Mouse (Mus musculus) ovary, postnatal 14 days (tissue): ENCODE data around the gene Olfr160.

Experiments
- DNase-seq: peaks from one replicate; pipeline ENCODE4 v3.0.0; 2022; ENCODE audit warnings: low spot score

Gene Olfr160

DNA sequence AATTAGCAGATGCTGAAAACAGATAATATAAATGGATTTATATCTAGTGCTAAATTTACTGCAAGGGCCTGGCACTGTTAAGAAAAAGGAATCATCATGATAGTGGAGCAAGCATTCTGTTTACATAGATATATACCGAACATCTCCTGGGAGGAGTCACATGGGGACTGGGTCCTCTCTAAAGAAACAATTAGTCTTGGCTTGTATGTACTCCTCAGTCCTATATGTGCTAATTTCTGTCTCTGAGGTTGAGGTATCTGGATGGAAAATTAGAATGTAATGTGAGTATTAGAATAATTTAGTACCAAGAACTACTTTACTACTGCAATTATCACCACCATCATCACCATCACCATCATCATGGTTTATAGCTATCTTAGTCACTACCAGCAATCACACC lies at the start of gene Olfr160:
Gene Olfr160, minus strand, starts transcription at position 101 of the 400 bp plus-strand sequence.
- DNase-seq = no peak

DNA sequence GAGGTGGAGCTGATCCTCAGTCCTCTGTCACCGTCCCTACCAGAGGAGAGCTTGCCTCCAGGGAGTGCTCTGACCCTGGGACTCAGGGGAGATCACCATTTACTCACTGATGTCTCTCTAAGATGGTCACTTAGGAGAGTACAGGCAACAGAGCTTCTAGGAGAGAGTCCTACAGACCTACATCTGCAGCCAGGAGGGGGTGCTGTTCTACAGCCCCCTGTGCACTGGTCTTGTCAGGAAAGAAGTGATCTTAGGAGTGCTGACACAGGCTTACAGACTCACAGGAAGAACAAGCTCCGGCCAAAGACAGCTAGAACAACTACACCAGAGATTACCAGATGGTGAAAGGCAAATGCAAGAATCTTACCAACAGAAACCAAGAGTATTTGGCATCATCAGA lies 46.5 kb upstream of the Olfr160 start:
- DNase-seq = no peak

DNA sequence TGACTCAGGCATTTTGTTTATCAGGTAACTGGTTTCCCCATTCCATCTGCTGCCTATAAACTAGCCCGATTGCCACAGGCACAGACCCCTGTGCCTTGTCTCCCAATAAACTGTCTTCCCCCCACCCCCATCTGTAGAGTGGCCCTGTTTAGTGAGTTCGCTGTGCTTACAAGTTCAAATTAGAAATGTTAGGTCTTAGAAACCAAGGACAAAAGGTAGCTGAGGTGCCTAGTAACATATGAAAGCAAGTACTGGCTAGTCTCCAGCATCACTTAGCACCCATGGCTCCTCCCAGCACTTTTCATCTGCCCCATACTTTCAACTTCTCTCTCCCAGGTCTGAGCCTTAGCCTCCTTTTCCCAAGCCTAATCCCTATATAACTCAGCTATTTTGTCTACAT lies 45.7 kb upstream of the Olfr160 start:
- DNase-seq = no peak

DNA sequence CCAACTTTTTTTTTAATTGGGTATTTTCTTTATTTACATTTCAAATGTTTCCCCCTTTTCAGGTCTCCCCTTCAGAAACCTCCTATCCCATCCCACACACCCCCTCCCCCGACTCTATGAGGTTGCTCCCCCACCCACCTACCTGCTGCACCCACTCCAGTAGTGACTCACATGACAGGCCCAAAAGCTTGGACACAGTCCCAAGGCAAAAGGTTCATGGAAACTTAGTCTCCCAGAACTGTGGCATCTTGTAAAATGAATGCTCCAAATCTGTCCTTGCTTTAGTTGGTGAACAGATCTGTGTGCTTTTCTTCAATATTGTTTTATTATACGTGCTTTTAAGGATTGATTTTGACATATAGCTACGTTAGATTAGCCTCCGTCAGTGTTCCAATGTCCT lies 36.0 kb upstream of the Olfr160 start:
- no peak for DNase-seq

DNA sequence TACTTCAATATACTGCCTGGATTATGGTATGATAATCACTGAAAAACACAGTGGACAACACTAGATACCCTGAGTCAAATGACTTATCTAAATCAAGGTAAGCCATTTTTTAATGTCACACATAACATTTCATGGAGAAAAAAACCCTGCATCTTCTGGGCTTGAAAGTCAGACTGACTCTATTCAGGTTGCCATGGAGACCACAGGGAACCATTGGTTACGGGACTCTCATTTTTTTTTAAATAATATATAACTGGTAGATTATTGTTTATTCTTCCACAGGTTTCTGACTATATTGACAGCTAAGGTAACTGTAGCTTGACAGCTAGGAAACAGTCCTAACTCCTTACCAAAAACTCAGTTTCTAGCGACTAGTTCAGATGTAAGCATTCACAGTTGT lies 35.4 kb upstream of the Olfr160 start:
- no peak for DNase-seq

DNA sequence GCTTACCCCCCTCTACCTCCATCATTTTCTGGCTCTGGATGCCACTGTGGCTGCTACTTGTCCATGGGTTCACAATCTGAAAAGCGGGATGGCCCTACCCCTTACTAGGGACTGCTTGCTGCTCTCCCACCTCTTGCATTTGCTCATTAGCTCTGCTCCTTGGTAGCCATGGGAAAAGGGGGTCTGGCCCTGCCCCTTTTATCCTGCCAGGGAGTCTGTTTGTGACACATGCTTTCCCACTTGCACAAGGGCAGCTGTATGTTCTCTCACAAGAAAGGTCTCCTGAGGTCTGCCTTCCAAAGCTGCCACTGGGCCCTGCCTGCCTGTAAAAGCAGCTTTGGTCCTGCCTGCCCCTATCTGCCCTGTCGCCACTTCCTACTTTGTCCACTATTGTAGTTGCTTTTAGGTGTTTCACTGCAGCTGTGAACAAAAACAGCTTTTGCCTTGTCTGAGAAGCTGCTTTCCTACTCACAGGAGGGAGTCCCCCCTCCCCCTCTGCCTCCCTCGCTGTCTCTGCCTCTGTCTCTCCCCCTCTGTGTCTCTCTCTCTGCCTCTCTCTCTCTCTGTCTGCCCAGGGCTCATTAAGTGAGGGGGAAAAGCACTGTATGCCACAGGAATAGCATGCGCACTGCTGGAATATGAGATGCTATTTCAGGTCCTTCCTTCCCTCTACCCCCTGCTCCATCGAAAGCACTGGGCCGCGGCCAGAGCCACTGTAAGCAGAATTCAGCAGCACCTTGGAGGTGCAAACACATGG lies 34.4 kb upstream of the Olfr160 start:
- no peak for DNase-seq

DNA sequence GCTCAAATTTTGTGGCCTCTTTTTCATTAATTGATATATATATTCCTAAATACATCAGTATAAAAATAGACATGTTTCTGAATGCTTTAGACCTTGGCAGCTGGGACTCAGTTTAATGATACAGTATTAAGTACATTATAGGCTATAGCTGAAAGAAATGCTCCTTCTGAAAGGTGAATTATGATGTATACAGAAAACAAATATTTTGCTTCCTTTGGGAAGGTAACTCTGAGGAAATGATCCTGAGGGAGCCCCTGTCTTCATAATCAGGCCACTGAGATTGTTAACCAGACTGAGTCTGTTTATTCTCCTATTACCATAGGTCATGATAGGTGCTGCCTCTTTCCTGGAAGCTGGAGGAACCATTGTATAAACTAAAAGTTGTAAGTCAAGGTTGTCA lies 28.8 kb upstream of the Olfr160 start, which contains the start of gene Olfr874:
Gene Olfr874, plus strand, starts transcription at position 301 of the 400 bp plus-strand sequence.
- DNase-seq = no peak

DNA sequence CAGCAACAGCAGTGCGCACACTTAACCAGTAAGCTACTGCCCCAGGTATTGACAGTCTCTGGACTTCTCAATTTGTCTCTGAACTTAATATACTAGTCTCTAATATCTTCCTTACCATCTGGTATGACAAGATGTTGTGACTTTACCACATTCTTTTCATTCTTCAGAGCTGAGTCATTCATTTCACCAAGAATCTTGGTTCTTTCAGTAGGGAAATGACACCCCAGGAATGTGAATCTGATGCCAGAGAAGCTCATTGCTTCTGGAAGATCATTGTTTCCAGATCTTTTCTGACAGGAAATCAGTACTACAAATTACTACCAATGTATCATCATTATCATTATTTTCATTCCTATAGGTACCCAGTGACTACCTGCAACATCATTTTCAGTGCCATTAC lies 18.3 kb upstream of the Olfr160 start:
- no peak for DNase-seq

DNA sequence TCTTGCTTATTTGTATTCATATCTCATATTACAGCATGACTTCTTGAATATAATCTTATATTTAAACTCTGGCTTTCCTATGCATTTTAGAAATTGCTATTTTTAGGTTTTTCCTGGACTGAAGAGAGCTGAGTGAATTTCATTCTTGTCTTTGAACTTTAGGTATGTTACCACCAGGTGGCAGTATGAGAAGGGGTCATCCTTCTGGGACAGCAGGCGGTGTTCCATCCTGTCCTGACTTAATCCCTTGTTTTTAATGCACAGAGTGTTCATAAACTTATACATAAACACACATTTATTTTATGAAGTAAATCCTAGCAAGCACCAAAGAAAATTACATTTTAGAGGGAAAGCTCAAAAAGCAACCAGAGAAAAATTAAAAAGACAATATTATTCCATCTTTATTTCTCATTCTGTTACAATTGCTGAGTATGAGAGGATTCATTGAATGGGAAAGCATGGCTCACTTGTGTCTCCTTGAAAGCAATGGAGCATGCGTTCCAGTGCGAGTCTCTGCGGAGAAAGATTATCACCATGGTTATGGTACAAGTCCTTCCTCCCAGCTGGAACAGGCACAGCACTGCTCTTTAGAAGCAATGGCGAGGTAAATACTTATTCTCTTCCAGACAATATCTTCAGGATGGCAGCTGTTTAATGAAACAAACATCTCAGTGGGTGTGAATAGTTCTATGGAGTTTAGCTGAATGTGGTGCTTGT lies 25.9 kb downstream of the Olfr160 start:
- DNase-seq = no peak

DNA sequence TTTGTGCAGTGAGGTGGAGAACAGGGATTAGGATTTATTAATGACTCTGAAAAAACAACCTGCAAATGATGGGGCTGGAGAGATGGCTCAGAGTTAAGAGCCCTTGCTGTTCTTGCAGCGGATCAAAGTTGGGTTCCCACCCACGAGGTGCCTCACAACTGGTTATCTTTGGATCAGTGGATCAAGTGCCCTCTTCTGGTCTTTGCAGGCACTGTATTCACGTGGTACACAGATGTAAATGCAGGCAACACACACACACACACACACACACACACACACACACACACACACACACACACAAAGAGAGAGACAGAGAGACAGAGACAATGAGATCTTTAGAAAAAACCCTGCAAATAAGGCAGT lies 28.1 kb downstream of the Olfr160 start:
- no peak for DNase-seq

DNA sequence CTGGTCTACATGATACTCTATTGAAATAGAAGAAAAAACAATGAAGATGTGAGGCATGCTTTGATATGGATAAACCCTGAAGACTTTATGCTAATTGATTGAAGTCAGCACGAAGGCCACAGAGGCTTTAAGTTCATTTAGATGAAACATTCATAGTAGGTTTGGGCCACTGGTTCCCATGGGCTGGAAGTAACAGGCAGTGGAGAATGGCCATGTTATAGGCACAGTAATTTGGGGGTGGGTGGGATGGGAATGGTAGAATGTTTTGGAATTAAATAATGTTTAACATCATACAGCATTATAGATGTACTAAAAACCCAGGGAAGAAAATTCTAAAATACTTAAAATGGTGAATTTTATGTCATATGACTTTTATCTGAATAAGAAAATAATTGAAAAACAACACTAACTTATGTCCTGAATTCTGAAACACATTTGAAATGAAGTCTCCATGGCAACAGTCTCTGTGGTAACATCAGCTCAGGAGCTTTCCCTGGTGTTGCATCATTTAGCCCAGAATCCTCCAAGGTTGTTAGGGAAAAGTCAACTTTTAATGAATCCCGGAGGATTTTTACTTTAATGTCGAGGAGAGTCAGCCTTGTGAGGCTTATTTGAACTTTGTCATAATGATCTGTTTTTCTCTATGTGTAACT lies 28.6 kb downstream of the Olfr160 start:
- no peak for DNase-seq

DNA sequence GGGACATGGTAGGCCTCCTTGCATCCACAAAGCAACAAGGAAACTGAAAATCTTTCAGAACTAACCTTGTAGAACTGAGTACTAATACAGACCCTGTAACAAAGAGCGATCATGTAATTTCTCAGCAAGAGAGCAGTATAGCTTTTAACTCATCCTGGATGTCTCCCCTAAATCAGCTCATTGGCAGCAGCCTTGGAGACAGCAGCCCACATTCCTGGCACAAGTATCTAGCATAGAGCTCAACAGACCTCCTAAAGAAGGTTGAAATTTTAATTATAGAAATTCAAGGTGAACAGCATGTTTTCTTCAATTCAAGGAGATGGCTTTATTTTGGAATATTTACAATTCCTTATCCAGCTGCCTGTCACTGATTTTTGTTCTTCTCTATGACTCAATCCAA lies 34.9 kb downstream of the Olfr160 start:
- no peak for DNase-seq

DNA sequence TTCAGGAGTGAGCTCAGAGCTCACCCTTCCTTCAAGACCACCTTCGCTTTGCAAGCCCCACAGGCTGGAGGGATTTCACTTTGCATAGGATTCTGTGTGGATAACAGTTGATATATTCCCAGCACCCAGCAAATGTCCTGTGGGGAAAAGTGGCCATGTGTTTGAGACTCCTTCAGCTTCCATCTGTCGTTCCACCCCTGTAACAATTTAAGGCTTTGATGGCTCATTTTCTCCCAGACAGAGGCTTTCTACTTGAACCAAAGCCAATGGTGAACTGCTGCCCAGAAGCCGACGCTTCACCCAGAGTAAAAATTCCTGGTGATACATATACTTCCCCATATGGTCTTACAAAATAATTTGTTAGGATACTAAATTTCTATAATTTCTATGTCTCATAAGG lies 40.8 kb downstream of the Olfr160 start:
- DNase-seq = no peak

DNA sequence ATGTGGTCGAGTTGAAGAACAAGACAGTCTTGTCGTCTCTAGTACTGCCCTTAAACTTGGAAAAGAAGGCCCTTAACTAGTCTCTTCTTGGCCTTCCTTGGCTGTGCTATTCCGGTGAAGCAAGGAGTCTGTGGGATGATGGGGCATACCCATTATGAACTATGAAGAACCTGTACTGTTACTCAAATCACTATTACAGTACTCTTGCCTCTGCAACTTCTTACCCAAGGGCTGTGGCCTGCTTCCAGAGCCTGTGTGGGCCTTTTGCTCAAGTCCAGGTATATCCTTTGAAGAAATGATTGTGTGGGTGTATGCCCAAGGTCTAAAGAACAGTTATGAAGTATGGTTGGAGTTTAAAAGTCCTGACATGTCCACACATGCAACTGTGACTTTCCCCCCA lies 45.8 kb downstream of the Olfr160 start:
- no peak for DNase-seq

DNA sequence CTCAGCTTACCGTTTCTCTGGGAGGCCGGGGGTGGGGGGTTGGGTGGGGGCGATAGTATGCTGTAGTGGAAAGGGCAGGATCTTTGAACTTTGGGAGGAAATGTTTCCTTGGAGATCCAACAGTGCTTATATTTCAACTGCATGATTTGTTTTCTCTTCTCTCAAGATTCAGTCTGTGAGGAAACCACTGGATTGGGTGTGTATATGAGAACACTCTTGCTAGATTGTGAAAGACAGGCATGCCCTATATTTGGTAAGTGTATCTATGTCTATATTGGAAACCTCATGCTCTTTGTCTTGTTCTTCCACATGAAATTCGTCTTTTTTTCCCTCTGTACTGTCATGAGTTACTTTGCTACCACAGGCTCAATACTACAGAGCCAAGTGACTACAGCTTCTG lies 46.4 kb downstream of the Olfr160 start:
- DNase-seq = no peak

DNA sequence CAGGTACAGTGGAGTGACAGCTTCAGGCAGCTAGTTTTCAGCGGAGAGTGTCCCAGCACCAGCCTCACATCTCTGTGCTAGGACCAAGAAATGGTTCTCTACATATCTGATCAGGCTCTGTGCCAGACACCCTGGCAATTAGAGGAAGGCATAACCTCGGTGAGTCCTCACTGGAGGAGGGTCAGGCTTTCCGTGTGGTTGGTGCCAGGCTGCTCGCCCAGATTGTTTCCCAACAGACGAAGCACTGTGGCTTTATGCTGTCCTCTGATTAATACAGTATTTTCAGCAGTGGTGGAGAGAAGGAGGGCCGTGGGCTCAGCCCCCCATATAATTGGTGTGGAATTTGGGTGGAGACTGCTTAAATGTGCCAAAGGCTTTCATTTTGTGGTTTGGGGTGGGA lies 46.9 kb downstream of the Olfr160 start, which contains the start of gene Panx3:
Gene Panx3, minus strand, starts transcription at position 121 of the 400 bp plus-strand sequence.
- no peak for DNase-seq

DNA sequence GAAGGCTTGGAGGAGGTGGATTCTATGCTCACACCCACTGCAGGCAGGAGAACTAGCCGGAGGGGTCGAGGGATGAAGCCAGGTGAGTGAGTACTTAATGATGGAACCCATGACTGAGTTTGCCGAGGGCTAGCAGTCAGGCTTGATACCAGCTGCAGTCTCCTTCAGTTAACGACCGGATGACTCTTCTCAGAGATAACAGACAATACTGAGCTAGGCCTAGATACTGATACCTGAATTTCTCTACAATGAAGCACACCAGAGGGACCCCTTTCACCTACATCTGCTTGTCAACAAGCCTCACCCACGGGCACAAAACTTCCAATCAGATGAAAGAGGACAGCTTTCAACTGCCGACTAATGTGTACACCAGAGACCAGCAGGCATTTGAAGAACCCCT lies 50.0 kb downstream of the Olfr160 start:
- DNase-seq = no peak

DNA sequence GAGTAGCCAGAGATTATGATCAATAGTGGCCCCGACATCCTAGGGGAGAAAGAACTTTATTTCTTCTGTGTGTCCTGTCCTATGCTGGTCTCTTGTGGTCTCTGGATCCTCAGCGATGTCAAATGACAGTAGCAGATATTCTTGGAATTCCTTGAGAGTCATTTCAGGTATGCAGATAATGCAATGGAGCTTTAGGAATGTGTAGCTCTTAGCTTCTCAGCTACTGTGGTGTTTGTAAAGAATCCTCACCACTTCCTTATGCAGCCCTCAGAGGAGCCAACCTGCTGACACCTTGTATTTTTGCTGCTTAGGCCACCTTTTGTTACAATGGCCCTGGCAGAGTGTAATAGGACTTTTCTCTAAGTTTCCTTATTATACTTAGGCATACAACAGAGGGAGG lies 51.4 kb downstream of the Olfr160 start:
- DNase-seq = no peak

DNA sequence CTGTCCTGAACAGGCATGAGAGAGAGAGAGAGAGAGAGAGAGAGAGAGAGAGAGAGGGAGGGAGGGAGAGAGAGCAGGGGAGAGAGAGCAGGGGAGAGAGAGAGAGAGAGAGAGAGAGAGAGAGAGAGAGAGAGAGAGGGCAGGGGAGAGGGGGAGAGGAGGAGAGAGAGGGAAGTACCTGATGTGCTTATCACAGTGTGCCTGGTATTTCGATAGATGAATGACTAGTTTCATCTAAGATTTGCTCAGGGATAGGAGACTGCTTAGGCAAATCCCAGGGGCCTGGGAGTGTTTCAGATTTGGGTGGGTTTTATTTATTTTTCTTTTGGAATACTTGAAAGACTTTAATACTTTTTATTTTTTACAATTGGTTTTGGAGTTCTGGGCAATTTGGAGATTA lies 52.8 kb downstream of the Olfr160 start:
- DNase-seq = no peak

DNA sequence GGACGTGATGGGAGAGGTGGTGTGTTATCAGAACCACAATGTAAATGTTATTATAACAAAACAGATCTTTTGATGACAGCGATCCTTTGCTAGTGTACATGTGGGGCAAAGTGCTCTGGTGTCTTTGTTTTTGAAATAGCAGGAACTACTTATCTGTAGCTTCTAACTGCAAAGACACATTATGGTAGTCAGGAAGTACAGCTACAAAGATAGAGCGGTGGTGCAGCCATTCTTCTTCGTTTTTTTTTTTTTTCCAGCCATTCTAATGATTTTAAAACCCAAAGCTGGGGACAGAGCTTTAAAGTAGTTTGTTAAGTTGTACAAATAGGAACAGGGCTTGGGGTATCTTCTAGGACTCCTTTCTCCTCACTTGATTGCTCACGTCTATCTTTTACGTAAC lies 56.6 kb downstream of the Olfr160 start:
- no peak for DNase-seq
